Mouse (Mus musculus) layer of hippocampus, adult 2 months (tissue): ENCODE results near the gene Msi2. TPM values are rescaled to one million over a fixed set of nuclear protein-coding genes. Genes with fewer than 3 reads are reported as not detected.

Experiments
- DNase-seq, 2 experiments: peaks; one replicate each; pipeline ENCODE4 v3.0.0; 2022; ENCODE audit warnings: low spot score in 2 of 2
- H3K27ac ChIP-seq: fragments of 200-600 bp; 2 replicates; pipeline ENCODE4 v1.8.1; 2022
- H3K4me3 ChIP-seq: fragments of 200-600 bp; 2 replicates; pipeline ENCODE4 v1.8.1; 2022; ENCODE audit warnings: mild to moderate bottlenecking
- CTCF ChIP-seq: fragments of 200-600 bp; conservative IDR thresholded peaks from 2 replicates; pipeline ENCODE4 v1.8.1; 2022; ENCODE audit warnings: antibody characterized with exemption, mild to moderate bottlenecking, moderate library complexity
- total RNA-seq, 2 experiments: library from RNA; stranded (reverse); gene quantifications; 2 replicates each; pipeline ENCODE4 v1.2.3; 2021

The Msi2 gene
- total RNA-seq, 2 experiments from 2014 or later = 103 to 114 TPM

- H3K27ac ChIP-seq = peak overlapping the region; percentile 94
- no peak for TF ChIP-seq CTCF
- H3K4me3 ChIP-seq = peak overlapping the region; percentile 89
Measured at GRCm38 (mm10) chr11:88719601-88720000, 1.3 kb upstream of the Msi2 start.

GRCm38 (mm10) chr11:88718766-88719595, 668 bp upstream of the Msi2 start:
- TF ChIP-seq CTCF = no peak
- DNase-seq = no peak

More at GRCm38 (mm10) chr11:88719601-88720000, 1.3 kb upstream of the Msi2 start:
- no peak for DNase-seq

GRCm38 (mm10) chr11:88717644-88718049, 666 bp downstream of the Msi2 start:
- no peak for DNase-seq
- TF ChIP-seq CTCF = no peak

More at GRCm38 (mm10) chr11:88718766-88719595, 668 bp upstream of the Msi2 start:
- peak overlapping the region; percentile 94 for H3K27ac ChIP-seq
- H3K4me3 ChIP-seq = peak overlapping the region; percentile 89

GRCm38 (mm10) chr11:88717016-88717643, 1.2 kb downstream of the Msi2 start:
- no peak for TF ChIP-seq CTCF
- Histone ChIP-seq H3K27ac (peak overlapping the region; percentile 94), H3K4me3 (peak overlapping the region; percentile 89)
- DNase-seq = no peak

More at GRCm38 (mm10) chr11:88717644-88718049, 666 bp downstream of the Msi2 start:
- Histone ChIP-seq H3K27ac (peak overlapping the region; percentile 94), H3K4me3 (peak overlapping the region; percentile 89)

GRCm38 (mm10) chr11:88716061-88716994, 2.0 kb downstream of the Msi2 start:
- DNase-seq = peak; percentile 32 to 62
- TF ChIP-seq CTCF = no peak
- H3K27ac ChIP-seq = peak overlapping the region; percentile 94
- H3K4me3 ChIP-seq = peak overlapping the region; percentile 89

- no peak for DNase-seq
- peak overlapping the region; percentile 94 for H3K27ac ChIP-seq
- TF ChIP-seq CTCF = no peak
- H3K4me3 ChIP-seq = peak overlapping the region; percentile 89
Measured at GRCm38 (mm10) chr11:88715299-88715698, 3.0 kb downstream of the Msi2 start.

GRCm38 (mm10) chr11:88714127-88714526, 4.2 kb downstream of the Msi2 start:
- no peak overlapping the region for H3K27ac ChIP-seq
- no peak for DNase-seq
- no peak for TF ChIP-seq CTCF
- peak overlapping the region; percentile 33 for H3K4me3 ChIP-seq

GRCm38 (mm10) chr11:88713479-88713878, 4.8 kb downstream of the Msi2 start:
- H3K27ac ChIP-seq = 0 out of 2 replicates have a peak overlapping the region, but pooled peaks have one; percentile 32
- no peak for DNase-seq
- TF ChIP-seq CTCF = no peak
- peak overlapping the region; percentile 33; the same call in 1 of the 2 replicates for H3K4me3 ChIP-seq

- TF ChIP-seq CTCF = no peak
- Histone ChIP-seq H3K4me3 (no peak overlapping the region), H3K27ac (no peak overlapping the region)
- DNase-seq = no peak
Measured at GRCm38 (mm10) chr11:88709876-88710614, 8.3 kb downstream of the Msi2 start.

GRCm38 (mm10) chr11:88707228-88707775, 11.0 kb downstream of the Msi2 start:
- Histone ChIP-seq H3K4me3 (no peak overlapping the region), H3K27ac (no peak overlapping the region)
- DNase-seq = no peak
- no peak for TF ChIP-seq CTCF

GRCm38 (mm10) chr11:88704688-88705087, 13.6 kb downstream of the Msi2 start:
- H3K4me3 ChIP-seq = no peak overlapping the region
- H3K27ac ChIP-seq = no peak overlapping the region
- no peak for DNase-seq
- no peak for TF ChIP-seq CTCF
